Mouse (Mus musculus) midbrain, embryonic 15.5 days (tissue): ENCODE measurements around the gene Klc4. TPM values are rescaled to one million over a fixed set of nuclear protein-coding genes. Genes with fewer than 3 reads are reported as not detected.

Experiments used
- ATAC-seq: fragments of 200-750 bp; cut with Nextera tagmentation; replicated peaks from 2 replicates; pipeline ENCODE4 v1.8.0; 2017; ENCODE audit warnings: moderate TSS enrichment
- H3K27ac ChIP-seq: fragments of 300-500 bp; sonication (generic); 2 replicates; pipeline ENCODE4 v1.5.1; 2015; ENCODE audit warnings: mild to moderate bottlenecking, inconsistent platforms
- H3K27me3 ChIP-seq: fragments of 300-500 bp; sonication (generic); replicated peaks from 2 replicates; pipeline ENCODE4 v1.6.1; 2015; ENCODE audit warnings: inconsistent platforms
- H3K36me3 ChIP-seq: fragments of 300-500 bp; sonication (generic); replicated peaks from 2 replicates; pipeline ENCODE4 v1.6.1; 2015; ENCODE audit warnings: inconsistent platforms
- H3K4me1 ChIP-seq: fragments of 300-500 bp; sonication (generic); 2 replicates; pipeline ENCODE4 v1.6.1; 2015; ENCODE audit warnings: inconsistent platforms
- H3K4me2 ChIP-seq: fragments of 300-500 bp; sonication (generic); 2 replicates; pipeline ENCODE4 v1.6.1; 2015; ENCODE audit warnings: inconsistent platforms, mild to moderate bottlenecking, moderate library complexity
- H3K4me3 ChIP-seq: fragments of 300-500 bp; sonication (generic); 2 replicates; pipeline ENCODE4 v1.5.1; 2015; ENCODE audit warnings: mild to moderate bottlenecking, inconsistent platforms
- H3K9ac ChIP-seq: fragments of 300-500 bp; sonication (generic); 2 replicates; pipeline ENCODE4 v1.6.1; 2015; ENCODE audit warnings: mild to moderate bottlenecking, inconsistent platforms
- H3K9me3 ChIP-seq: fragments of 300-500 bp; sonication (generic); 2 replicates; pipeline ENCODE4 v1.6.1; 2016; ENCODE audit warnings: inconsistent platforms
- WGBS: fragments of 180-500 bp; shearing (Covaris S2); methylation state at CpG from one replicate; pipeline ENCODE4 v1.1.7; 2015; ENCODE audit warnings: mixed read lengths; 5-methylcytosine and 5-hydroxymethylcytosine counted together
- polyA plus RNA-seq: library from polyadenylated mRNA; unstranded; fragments of >200 nt; fragmentation: Nextera tagmentation; extraction: Ambion mirVana; gene quantifications from 2 replicates; pipeline ENCODE4 v1.2.1, GENCODE M21; 2015

Klc4 gene
- 42.5 and 44.5 TPM in 2 replicates for polyA plus RNA-seq

DNA sequence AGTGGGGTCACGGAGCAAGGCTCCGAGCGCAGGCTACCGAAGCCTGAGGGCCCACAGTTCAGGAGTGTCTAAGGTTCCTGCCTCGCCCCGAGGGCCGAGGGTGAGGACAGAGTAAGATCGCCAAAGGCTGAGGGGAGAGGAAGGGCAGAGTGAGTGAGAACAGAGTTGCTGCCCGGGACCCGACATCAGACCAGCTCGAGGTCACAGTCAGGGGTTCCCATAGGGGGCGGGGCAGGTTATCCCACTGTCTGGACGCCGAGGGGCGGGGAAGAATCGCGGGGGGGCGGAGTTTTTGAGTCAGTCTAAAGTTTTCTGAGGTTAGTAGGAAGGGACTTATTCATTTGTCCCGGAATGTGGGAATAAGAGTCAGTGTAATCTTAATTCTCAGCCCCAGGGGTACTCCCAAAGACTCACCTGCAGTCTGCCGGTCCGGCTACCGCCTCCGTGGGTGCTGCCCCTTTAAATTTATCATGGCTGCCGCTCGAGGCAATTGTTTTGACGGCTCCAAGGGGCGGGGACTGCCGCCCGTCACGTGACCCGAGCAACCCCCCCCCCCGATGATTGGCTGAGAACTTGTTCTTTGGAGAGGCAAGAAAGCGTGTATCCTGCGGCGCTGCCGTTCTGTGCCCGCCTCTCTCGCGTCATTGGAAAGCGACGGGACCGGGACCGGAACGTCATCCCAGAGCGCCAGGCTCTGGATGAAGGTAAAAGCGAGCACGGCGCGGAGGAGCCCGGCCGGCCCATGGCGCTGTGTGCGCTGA, at the start of gene Klc4, which contains the start of gene Mrpl2:
Klc4 (minus strand) TSS at position 462 of the 761 bp plus-strand sequence.
Mrpl2 (plus strand) TSS at position 669 of the 761 bp plus-strand sequence.
- Histone ChIP-seq H3K4me1 (peaks cover 36% of the 10 kb centered on the region), H3K27ac (peak within 1 kb of the TSS; percentile 90), H3K4me2 (peak within 1 kb of the TSS; percentile 70), H3K36me3 (peaks cover 13% of the 10 kb centered on the region), H3K27me3 (no peaks in the 10 kb centered on the region), H3K9me3 (no peaks in the 10 kb centered on the region), H3K9ac (peak within 1 kb of the TSS; percentile 67), H3K4me3 (peak within 1 kb of the TSS; percentile 72)
- WGBS = under 1% methylated on average over 53 of the region's 53 CpGs
- ATAC-seq = peak; percentile 69

DNA sequence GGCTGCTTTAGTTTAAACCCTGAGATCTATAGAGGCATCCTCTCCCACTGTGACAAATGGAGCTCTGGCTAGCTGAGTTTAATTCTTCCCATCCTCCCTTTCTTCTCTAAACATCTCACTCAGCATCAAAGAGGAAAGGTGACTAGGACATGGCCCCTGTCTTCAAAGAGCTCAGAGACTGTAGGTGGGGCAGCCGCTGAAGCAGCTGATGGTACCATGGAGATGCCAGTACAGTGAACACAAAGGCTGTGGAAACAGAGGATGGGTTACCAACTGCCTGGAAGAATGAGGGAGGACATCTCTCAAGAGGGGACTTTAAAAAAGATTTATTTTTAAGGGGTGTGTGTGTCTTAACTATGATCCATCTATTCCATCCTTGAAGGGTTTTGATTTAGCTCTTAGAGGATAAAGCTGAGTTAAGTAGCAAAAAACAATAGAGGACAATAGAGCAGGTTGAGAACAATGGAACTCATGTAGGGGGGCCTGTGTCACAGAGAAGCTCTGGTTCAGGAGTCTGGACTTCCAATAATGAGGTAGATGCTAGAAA, 48.8 kb upstream of the Klc4 start:
- Histone ChIP-seq H3K27ac (no peak overlapping the region), H3K4me2 (no peak overlapping the region), H3K27me3 (no peaks in the 10 kb centered on the region), H3K36me3 (peaks cover 2% of the 10 kb centered on the region; the same call in 1 of the 2 replicates), H3K9me3 (no peaks in the 10 kb centered on the region), H3K4me3 (no peak overlapping the region), H3K4me1 (no peaks in the 10 kb centered on the region), H3K9ac (no peak overlapping the region)
- ATAC-seq = peak; percentile 62; the same call in 1 of the 2 replicates
- WGBS = 53% methylated on average over 1 of the region's 1 CpGs

DNA sequence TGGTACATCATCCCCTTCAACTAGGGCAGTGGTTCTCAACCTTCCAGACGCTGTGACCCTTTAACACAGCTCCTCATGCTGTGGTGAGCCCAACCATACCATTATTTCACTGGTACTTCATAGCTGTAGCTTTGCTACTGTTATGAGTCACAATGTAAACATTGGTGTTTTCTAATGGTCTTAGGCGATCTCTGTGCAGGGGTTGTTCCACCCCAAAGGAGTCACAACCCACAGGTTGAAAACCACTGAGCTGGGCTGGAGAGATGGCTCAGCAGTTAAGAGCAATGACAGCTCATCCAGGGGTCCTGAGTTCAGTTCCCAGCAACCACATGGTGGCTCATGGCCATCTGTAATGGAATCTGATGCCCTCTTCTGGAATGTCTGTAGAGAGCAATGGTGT, 45.6 kb upstream of the Klc4 start:
- ATAC-seq = no peak
- H3K36me3 ChIP-seq = peaks cover 5% of the 10 kb centered on the region; the same call in 1 of the 2 replicates
- no peak overlapping the region for H3K27ac ChIP-seq
- H3K9ac ChIP-seq = no peak overlapping the region
- no peaks in the 10 kb centered on the region for H3K27me3 ChIP-seq
- H3K4me2 ChIP-seq = no peak overlapping the region
- H3K9me3 ChIP-seq = no peaks in the 10 kb centered on the region
- H3K4me3 ChIP-seq = no peak overlapping the region
- 99% methylated on average over 2 of the region's 2 CpGs for WGBS
- no peaks in the 10 kb centered on the region for H3K4me1 ChIP-seq

DNA sequence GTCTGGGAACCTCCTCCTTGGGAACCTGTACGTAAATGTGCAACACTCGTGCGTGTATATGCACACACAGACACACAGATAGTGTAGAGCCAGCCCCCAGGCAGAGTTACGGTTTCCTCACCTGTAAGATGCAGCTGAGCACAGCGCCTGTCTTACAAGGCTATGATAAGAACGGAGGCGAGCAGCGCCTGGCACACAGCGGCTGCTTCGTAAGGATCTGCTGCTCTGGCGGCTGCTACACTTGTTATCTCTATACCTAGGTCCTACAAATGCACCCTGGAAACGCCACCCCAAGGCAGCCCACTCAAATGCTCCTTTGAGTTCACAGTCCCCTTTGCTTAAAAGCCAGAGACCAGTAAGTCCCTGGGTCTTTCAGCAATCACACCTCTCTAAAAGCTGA, 44.8 kb upstream of the Klc4 start:
- H3K4me1 ChIP-seq = no peaks in the 10 kb centered on the region
- 96% methylated on average over 12 of the region's 12 CpGs for WGBS
- no peaks in the 10 kb centered on the region for H3K27me3 ChIP-seq
- no peak overlapping the region for H3K4me3 ChIP-seq
- no peak for ATAC-seq
- no peaks in the 10 kb centered on the region for H3K9me3 ChIP-seq
- peaks cover 12% of the 10 kb centered on the region; the same call in 1 of the 2 replicates for H3K36me3 ChIP-seq
- H3K4me2 ChIP-seq = no peak overlapping the region
- no peak overlapping the region for H3K27ac ChIP-seq
- H3K9ac ChIP-seq = no peak overlapping the region

DNA sequence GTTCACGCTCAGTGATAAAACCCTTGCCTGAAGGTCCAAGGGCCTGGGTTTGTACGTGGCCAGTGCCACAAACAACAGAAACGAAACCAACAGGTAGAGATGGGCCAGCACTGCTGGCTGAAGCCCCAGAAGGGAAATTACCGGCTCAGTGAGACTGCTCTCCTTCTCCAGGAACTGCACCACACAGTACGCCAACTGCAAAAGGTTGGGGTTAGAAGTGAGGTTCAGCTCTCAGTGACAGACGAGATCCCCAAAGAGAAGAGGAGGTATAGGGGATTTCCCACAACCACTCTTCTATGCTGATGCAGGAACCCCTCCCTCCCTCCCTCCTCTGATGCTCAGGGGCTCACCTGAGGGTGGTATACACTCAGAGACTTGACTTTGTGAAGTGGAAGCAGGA, 40.1 kb upstream of the Klc4 start:
- Histone ChIP-seq H3K9ac (no peak overlapping the region), H3K4me3 (no peak overlapping the region), H3K9me3 (no peaks in the 10 kb centered on the region), H3K27ac (no peak overlapping the region), H3K4me2 (no peak overlapping the region), H3K27me3 (no peaks in the 10 kb centered on the region), H3K36me3 (peaks cover 37% of the 10 kb centered on the region), H3K4me1 (peaks cover 9% of the 10 kb centered on the region)
- ATAC-seq = no peak
- 92% methylated on average over 6 of the region's 6 CpGs for WGBS

DNA sequence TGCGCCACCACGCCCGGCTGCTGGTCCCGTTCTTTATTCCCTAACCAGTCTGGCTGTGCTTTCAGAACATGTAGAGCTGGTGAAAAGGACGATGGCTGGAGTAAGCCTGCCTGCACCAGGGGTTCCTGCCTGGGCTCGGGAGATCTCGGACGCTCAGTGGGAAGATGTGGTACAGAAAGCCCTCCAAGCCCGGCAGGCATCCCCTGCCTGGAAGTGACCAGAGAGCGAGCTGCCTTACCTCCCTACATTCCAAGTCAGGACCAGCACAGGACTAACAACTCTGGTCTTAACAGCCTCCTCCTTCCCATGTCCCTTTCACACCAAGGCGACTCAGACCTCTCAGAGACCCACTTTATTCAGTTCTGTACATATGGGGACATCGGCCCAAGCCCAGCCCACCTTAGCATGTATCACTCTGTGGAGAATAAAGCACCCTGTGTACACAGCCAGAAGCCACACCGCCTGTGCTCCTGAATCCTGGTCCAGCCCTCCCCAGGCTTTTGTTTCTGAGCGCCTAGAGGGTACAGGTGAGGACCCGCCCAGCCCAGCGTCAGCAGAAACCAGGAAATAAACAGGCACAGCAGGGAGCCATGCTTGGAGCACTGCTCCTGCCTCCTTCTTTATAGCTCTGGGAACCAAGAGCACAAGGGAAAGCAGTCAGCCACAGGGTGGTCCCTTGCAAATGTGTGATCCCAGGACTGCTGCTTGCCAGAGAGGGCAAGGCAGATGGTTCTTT, 37.0 kb upstream of the Klc4 start:
- no peak for ATAC-seq
- no peak overlapping the region for H3K9ac ChIP-seq
- WGBS = 84% methylated on average over 16 of the region's 16 CpGs
- H3K4me2 ChIP-seq = no peak overlapping the region
- peaks cover 37% of the 10 kb centered on the region for H3K36me3 ChIP-seq
- H3K9me3 ChIP-seq = no peaks in the 10 kb centered on the region
- H3K27me3 ChIP-seq = no peaks in the 10 kb centered on the region
- no peak overlapping the region for H3K27ac ChIP-seq
- H3K4me3 ChIP-seq = no peak overlapping the region
- H3K4me1 ChIP-seq = peaks cover 29% of the 10 kb centered on the region

DNA sequence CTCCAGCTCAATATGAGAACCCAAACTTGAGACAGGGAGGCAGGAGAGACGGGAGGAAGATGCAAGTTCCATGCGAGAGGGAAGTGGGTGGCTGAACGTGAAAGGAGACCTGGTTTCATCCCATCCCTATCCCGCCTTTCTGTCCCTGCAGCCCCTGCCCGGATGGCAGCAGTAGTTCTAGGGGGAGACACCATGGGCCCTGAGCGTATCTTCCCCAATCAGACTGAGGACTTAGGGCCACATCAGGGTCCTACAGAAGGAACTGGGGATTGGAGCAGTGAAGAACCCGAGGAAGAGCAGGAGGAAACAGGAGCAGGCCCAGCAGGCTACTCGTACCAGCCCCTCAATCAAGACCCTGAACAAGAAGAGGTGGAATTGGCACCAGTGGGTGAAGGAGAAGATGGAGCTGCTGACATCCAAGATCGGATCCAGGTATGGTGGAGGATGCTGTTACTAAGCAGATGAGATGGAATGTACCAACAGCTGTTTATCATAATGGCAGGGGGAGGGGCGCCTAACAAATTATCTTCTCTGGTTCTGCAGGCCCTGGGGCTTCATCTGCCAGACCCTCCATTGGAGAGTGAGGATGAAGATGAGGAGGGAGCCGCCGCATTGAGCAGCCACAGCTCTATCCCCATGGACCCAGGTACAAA, 35.8 kb upstream of the Klc4 start:
- H3K9me3 ChIP-seq = no peaks in the 10 kb centered on the region
- ATAC-seq = peak; percentile 7
- H3K4me2 ChIP-seq = peak overlapping the region; percentile 81
- peaks cover 29% of the 10 kb centered on the region for H3K4me1 ChIP-seq
- H3K4me3 ChIP-seq = peak overlapping the region; percentile 86
- peaks cover 42% of the 10 kb centered on the region for H3K36me3 ChIP-seq
- 26% methylated on average over 12 of the region's 12 CpGs for WGBS
- H3K27ac ChIP-seq = peak overlapping the region; percentile 90
- no peaks in the 10 kb centered on the region for H3K27me3 ChIP-seq
- H3K9ac ChIP-seq = peak overlapping the region; percentile 49

DNA sequence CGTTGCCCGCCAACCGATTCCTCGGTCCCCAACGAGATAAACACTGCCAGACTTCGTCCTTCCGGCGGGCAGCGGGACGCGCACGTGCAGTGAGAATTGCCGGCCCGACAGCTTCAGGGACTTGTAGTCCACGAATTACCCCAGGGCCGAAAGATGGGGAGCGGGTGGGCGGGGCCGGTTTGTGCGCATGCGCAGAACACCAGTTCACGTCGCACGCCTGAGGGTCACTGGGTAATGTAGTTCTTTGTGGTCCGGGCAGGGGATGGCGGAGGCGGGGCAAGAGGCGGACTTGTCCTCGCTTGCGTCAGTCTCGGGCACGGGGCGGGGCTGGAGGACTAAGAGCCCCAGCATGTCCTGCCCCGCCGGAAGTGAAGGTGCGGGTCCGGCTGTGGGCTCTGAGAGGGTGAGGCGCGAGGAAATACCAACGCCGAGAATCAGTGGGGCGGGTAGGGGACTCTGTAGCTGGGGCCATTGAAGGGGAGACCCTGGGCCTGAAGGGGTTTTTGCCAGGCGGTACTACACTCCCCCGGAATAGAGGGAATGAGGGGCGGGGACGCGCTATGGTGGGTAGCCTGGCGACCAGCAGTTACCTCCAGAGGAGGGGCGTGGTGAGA, 35.0 kb upstream of the Klc4 start, which contains the start of gene Klhdc3:
Klhdc3 (minus strand) TSS at position 155 of the 614 bp plus-strand sequence.
- under 1% methylated on average over 48 of the region's 49 CpGs for WGBS

DNA sequence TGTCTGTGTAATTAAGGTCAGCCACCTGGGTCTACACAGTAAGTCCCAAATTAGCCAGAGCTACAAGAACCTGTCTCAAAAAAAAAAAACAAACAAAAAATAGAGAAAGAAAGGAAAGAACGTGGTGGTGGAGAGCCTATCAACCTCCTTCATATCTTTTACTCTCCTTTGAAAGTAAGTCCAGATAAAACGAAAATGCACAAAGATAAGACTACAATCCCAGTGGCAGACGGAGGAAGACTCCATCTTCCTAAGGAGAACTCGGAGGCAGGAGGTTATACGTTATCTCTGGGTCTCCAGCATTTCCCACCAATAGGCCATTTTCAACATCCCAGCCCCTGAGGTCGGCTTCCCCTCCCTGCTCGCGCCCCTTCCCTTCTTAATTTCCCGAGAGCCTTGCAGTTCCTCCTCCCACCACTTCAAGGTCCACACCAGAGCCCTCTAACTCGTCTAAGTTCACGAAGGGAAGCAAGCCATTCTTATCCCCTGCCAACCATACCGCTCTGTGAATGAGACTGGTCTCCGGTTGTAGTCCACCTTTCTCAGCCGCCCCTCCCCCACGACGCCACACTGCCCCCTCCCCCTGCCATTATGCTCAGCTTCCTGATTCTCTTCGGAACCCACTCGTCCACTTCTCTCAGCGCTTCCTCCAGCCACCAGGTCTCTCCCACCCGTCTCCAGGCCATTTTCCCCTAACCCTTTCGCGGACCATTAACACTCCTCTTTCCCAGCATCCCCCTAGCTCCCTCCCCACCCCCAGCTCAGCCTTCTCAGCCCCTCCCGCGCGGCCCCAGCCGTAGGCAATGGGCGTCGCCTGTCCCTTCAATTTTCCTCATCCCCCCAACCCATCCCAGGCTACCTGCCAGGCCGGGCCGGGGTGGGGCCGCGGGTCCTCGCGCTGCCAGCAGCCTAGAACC, 34.3 kb upstream of the Klc4 start:
- peak overlapping the region; percentile 81 for H3K4me2 ChIP-seq
- no peaks in the 10 kb centered on the region for H3K27me3 ChIP-seq
- H3K9ac ChIP-seq = peak overlapping the region; percentile 71
- no peaks in the 10 kb centered on the region for H3K9me3 ChIP-seq
- H3K4me1 ChIP-seq = peaks cover 29% of the 10 kb centered on the region
- peak overlapping the region; percentile 90 for H3K27ac ChIP-seq
- ATAC-seq = peak; percentile 25
- H3K4me3 ChIP-seq = peak overlapping the region; percentile 86
- WGBS = under 1% methylated on average over 34 of the region's 34 CpGs
- peaks cover 41% of the 10 kb centered on the region for H3K36me3 ChIP-seq

More for the DNA sequence above, 35.0 kb upstream of the Klc4 start, which contains the start of gene Klhdc3:
- ATAC-seq = peak; percentile 97
- no peaks in the 10 kb centered on the region for H3K9me3 ChIP-seq
- H3K27ac ChIP-seq = peak within 1 kb of the TSS; percentile 90
- H3K36me3 ChIP-seq = peaks cover 44% of the 10 kb centered on the region
- peaks cover 29% of the 10 kb centered on the region for H3K4me1 ChIP-seq
- peak within 1 kb of the TSS; percentile 86 for H3K4me3 ChIP-seq
- H3K27me3 ChIP-seq = no peaks in the 10 kb centered on the region
- H3K4me2 ChIP-seq = peak within 1 kb of the TSS; percentile 81
- peak within 1 kb of the TSS; percentile 71 for H3K9ac ChIP-seq

DNA sequence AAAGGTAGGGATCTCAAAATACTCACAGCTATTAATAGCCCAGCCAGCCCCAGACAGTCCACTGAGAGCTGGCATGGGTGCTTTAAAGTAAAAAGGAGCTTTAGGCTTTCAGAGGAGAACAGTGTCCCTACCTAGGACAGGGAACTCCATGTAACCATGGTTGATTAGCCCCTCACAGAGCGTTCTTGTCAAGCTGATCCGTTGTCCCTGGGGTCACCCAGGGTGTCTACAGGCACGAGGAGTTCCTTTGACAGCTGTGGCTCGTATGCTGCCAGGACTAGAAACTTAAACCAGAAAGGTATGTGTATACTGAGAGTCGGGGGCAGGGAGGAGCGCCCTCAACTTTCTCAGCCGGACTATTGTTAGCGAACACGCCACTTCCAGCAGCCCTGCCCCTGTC, 33.1 kb upstream of the Klc4 start:
- ATAC-seq = no peak
- no peaks in the 10 kb centered on the region for H3K27me3 ChIP-seq
- WGBS = 73% methylated on average over 9 of the region's 9 CpGs
- H3K4me1 ChIP-seq = peaks cover 36% of the 10 kb centered on the region
- peak overlapping the region; percentile 81 for H3K4me2 ChIP-seq
- H3K36me3 ChIP-seq = peaks cover 30% of the 10 kb centered on the region
- no peaks in the 10 kb centered on the region for H3K9me3 ChIP-seq
- H3K4me3 ChIP-seq = no peak overlapping the region
- H3K9ac ChIP-seq = peak overlapping the region; percentile 71; the same call in 1 of the 2 replicates
- no peak overlapping the region for H3K27ac ChIP-seq

DNA sequence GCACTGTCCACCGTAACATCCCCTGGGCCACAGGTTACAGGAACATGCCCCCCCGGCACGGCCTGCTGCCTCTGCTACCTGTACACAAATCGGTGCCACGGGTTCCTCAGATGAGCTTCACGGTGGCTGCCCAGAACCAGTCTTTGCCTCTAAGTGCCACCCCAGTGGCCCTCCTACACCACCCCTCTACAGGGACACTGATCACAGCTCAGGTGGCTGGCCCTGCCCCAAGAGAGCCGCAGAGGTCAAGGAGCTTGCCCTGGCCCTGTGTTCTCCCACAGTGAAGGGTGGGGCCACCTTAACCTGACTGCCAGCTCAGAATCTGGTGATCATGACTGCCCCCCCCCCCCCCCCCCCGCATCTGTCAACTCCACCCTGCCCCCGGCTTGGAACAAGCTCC, 32.6 kb upstream of the Klc4 start, which contains the start of gene Mea1:
Mea1 (plus strand) TSS at position 378 of the 400 bp plus-strand sequence.
- Histone ChIP-seq H3K36me3 (peaks cover 25% of the 10 kb centered on the region), H3K27me3 (no peaks in the 10 kb centered on the region), H3K9ac (peak within 1 kb of the TSS; percentile 71), H3K9me3 (no peaks in the 10 kb centered on the region), H3K4me2 (peak within 1 kb of the TSS; percentile 81), H3K4me1 (peaks cover 40% of the 10 kb centered on the region), H3K4me3 (peak within 1 kb of the TSS; percentile 86), H3K27ac (0 out of 2 replicates have a peak within 1 kb of the TSS, but pooled peaks have one; percentile 90)
- 88% methylated on average over 8 of the region's 9 CpGs for WGBS
- ATAC-seq = no peak
